Mouse (Mus musculus) heart, embryonic 16.5 days (tissue): ENCODE measurements around the gene Cacna1f. TPM values are rescaled to one million over a fixed set of nuclear protein-coding genes. Genes with fewer than 3 reads are reported as not detected.
A peak's percentile ranks its signal among the peaks of the same experiment; 100 is the strongest.

Source experiments
- ATAC-seq: fragments of 200-750 bp; cut with Nextera tagmentation; replicated peaks from 2 replicates; pipeline ENCODE4 v1.8.0; 2017; ENCODE audit warnings: moderate number of reproducible peaks; ENCODE audit not compliant: insufficient read depth, low FRiP score; ENCODE audit errors: extremely low read depth
- H3K27ac ChIP-seq: fragments of 300-500 bp; sonication (generic); 2 replicates; pipeline ENCODE4 v1.5.1; 2014; ENCODE audit warnings: mild to moderate bottlenecking, low read length, control low read depth, moderate library complexity
- H3K27me3 ChIP-seq: fragments of 300-500 bp; sonication (generic); 2 replicates; pipeline ENCODE4 v1.6.1; 2014; ENCODE audit warnings: low read length, mixed read lengths; ENCODE audit not compliant: control insufficient read depth, insufficient read depth
- H3K36me3 ChIP-seq: fragments of 300-500 bp; sonication (generic); 2 replicates; pipeline ENCODE4 v1.6.1; 2014; ENCODE audit not compliant: control insufficient read depth, insufficient read depth
- H3K4me1 ChIP-seq: fragments of 300-500 bp; sonication (generic); 2 replicates; pipeline ENCODE4 v1.6.1; 2014; ENCODE audit warnings: low read length, mixed read lengths; ENCODE audit not compliant: control insufficient read depth, insufficient read depth
- H3K4me2 ChIP-seq: fragments of 300-500 bp; sonication (generic); 2 replicates; pipeline ENCODE4 v1.6.1; 2014; ENCODE audit warnings: low read depth, mild to moderate bottlenecking, control low read depth, low read length
- H3K4me3 ChIP-seq: fragments of 300-500 bp; sonication (generic); 2 replicates; pipeline ENCODE4 v1.5.1; 2014; ENCODE audit warnings: mild to moderate bottlenecking, control low read depth, low read length
- H3K9ac ChIP-seq: fragments of 300-500 bp; sonication (generic); 2 replicates; pipeline ENCODE4 v1.6.1; 2014; ENCODE audit warnings: low read length, control low read depth
- H3K9me3 ChIP-seq: fragments of 300-500 bp; sonication (generic); replicated peaks from 2 replicates; pipeline ENCODE4 v1.6.1; 2016; ENCODE audit warnings: low read length; ENCODE audit not compliant: control insufficient read depth
- whole genome bisulfite sequencing: fragments of 180-500 bp; shearing (Covaris S2); extraction: QIAGEN DNeasy Blood & Tissue Kit; methylation state at CpG from one replicate; pipeline ENCODE4 v1.1.7; 2014; 5-methylcytosine and 5-hydroxymethylcytosine counted together
- polyA plus RNA-seq: library from polyadenylated mRNA; unstranded; fragments of >200 nt; fragmentation: Nextera tagmentation; extraction: Ambion mirVana; gene quantifications from 2 replicates; pipeline ENCODE4 v1.2.1, GENCODE M21; 2015

Cacna1f gene
- polyA plus RNA-seq, 1 experiment from 2014 or later, result not detected

DNA sequence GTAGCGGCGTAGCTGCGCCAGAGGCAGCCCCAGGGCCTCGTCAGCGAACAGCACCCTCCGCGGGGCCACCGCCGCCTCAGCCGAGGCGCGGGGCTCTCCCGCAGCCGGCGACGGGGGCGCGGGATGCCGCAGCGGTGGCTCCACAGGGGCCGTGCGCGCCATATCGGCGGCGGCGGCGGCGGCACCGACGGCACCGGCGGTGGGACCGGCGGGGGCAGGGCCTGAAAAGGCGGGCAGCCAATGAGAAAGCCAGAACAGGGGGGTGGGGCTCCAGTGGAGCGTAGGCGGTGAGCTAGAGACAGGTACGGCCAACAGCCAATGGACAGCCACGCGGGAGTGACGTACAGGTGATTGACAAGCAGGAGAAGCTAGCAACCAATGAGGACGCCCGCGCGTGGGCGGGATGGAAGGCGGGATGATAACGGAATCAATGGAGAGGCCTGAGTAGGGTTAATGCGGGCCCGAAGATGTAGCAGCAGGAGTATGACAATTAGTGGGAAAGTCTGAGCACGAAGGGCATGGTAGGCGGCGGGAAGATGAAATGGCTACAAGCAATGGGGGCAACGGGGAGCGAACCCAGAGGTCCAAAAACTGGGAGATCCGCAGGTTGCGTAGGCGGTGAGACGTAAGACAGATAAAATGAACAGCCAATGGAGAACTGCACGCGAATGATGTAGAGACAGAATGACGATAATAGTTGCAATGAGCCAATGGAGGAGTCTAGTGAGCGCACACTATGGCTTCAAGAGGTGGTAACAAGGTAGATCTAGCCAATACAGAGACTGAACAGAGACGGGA lies 32.6 kb upstream of the Cacna1f start, which contains the start of gene Ppp1r3f:
Gene Ppp1r3f, minus strand, starts transcription at position 197 of the 798 bp plus-strand sequence.
- WGBS, result 13% methylated on average over 56 of the region's 65 CpGs
- Histone ChIP-seq H3K36me3 (no peaks in the 10 kb centered on the region), H3K9ac (peak within 1 kb of the TSS; percentile 75), H3K4me3 (peak within 1 kb of the TSS; percentile 60), H3K4me1 (peaks cover 19% of the 10 kb centered on the region), H3K9me3 (no peaks in the 10 kb centered on the region), H3K27ac (peak within 1 kb of the TSS; percentile 79), H3K27me3 (no peaks in the 10 kb centered on the region), H3K4me2 (peak within 1 kb of the TSS; percentile 82)
- peak; percentile 95 for ATAC-seq

DNA sequence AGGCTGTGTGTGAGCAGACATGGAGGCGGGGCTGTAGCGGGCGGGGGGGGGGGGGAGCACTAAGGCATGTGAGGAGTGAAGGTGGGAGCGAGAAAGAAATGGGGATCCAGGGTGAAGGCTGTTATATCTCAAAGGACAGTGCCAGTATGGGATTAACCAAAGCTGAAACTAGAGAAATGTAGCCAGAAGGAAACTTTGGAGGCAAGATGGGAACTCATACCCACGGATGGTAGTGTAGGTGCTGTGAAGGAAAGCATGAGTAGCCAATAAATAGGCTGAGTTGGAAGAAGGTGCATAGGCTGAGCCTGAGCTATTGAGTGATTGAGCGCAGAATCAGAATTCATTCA lies 32.0 kb upstream of the Cacna1f start:
- Histone ChIP-seq H3K4me1 (peaks cover 19% of the 10 kb centered on the region), H3K36me3 (no peaks in the 10 kb centered on the region), H3K27ac (no peak overlapping the region), H3K4me3 (peak overlapping the region; percentile 60), H3K9me3 (no peaks in the 10 kb centered on the region), H3K27me3 (no peaks in the 10 kb centered on the region), H3K4me2 (peak overlapping the region; percentile 82), H3K9ac (no peak overlapping the region)
- no peak for ATAC-seq
- 23% methylated on average over 5 of the region's 6 CpGs for WGBS

DNA sequence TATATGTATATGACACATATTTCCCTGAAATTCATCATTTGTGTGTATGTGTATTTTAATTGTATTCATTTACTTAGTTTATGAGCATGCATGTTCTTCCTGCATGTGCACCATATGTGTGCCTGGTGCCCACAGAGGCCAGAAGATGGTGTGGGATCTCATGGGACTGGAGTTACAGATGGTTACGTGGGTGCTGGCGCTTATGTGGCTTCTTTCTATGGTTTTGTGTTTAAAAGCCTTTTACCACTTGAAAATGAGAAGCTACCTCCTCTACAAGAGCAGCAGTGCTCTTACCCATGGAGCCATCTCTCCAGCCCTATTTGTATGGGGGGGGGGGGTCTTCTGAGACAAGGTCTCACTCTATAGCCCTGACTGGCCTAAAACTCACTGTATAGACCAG lies 25.7 kb upstream of the Cacna1f start:
- no peak overlapping the region for H3K9ac ChIP-seq
- no peaks in the 10 kb centered on the region for H3K4me1 ChIP-seq
- no peak overlapping the region for H3K4me3 ChIP-seq
- H3K27me3 ChIP-seq, result no peaks in the 10 kb centered on the region
- H3K36me3 ChIP-seq, result no peaks in the 10 kb centered on the region
- no peak overlapping the region for H3K27ac ChIP-seq
- H3K4me2 ChIP-seq, result no peak overlapping the region
- no peak for ATAC-seq
- no peaks in the 10 kb centered on the region for H3K9me3 ChIP-seq
- WGBS, result 80% methylated on average over 2 of the region's 2 CpGs

DNA sequence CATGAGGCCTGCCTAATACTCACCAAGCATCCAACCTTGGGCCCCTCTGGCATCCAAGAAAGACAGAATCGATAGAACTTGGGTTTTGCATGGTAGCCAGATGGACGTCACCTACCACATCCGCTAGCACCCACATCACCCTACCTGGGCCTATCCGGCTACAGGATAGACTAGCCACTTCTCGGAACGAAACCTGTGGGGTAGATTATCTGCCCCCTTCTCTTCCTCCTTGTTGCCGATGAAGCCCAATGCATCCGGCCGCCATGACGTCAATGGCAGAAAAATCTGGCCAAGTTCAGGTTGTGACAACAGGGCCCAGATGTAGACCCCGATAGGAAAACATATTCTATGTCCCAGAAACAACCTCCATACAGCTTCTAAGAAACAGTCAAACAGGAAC lies 23.0 kb upstream of the Cacna1f start:
- no peak overlapping the region for H3K4me2 ChIP-seq
- no peaks in the 10 kb centered on the region; the same call in 1 of the 2 replicates for H3K36me3 ChIP-seq
- H3K4me1 ChIP-seq, result no peaks in the 10 kb centered on the region
- H3K9ac ChIP-seq, result no peak overlapping the region
- H3K9me3 ChIP-seq, result no peaks in the 10 kb centered on the region
- 91% methylated on average over 11 of the region's 11 CpGs for WGBS
- no peak overlapping the region for H3K4me3 ChIP-seq
- no peak for ATAC-seq
- H3K27me3 ChIP-seq, result no peaks in the 10 kb centered on the region
- H3K27ac ChIP-seq, result no peak overlapping the region

DNA sequence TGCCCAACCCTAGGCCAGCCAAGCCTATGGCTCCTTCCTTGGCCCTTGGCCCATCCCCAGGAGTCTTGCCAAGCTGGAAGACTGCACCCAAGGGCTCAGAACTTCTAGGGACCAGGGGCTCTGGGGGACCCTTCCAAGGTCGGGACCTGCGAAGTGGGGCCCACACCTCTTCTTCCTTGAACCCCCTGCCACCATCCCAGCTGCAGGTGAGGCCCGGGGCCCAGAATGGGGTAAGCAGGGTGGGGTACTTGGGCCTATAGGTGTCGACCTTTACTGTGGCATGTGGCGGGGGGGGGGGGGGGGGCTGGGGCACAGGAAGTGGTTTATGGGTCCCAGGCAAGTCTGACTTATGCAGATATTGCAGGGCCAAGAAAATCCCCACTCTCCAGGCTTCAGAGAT lies 20.5 kb upstream of the Cacna1f start:
- Histone ChIP-seq H3K9ac (no peak overlapping the region), H3K4me3 (no peak overlapping the region), H3K27me3 (no peaks in the 10 kb centered on the region), H3K27ac (no peak overlapping the region), H3K36me3 (no peaks in the 10 kb centered on the region; the same call in 1 of the 2 replicates), H3K4me2 (no peak overlapping the region), H3K4me1 (no peaks in the 10 kb centered on the region), H3K9me3 (no peaks in the 10 kb centered on the region)
- 88% methylated on average over 3 of the region's 5 CpGs for WGBS
- no peak for ATAC-seq

DNA sequence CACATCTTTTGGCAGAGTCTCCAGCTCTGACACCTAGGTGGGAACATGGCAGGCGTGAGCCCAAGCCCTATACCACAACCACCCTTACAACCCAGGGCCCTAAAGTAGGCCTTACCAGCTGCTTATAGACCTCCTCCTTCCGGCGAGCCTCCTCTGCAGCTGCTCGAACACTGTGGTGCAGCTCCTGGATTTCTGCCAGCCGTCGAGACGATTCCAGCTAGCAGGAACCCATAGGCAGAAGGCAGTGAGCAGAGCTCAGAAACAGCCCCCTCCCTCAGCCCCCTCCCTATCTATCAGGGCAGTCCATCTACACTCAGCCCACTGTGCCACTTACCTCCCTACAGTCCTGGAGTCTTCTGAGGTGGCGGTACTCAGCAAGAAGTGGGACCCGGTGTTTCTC lies 11.5 kb upstream of the Cacna1f start:
- Histone ChIP-seq H3K36me3 (peaks cover 5% of the 10 kb centered on the region; the same call in 1 of the 2 replicates), H3K27ac (no peak overlapping the region), H3K9ac (no peak overlapping the region), H3K4me2 (no peak overlapping the region), H3K27me3 (no peaks in the 10 kb centered on the region), H3K4me3 (no peak overlapping the region), H3K9me3 (no peaks in the 10 kb centered on the region), H3K4me1 (no peaks in the 10 kb centered on the region)
- WGBS, result 81% methylated on average over 9 of the region's 9 CpGs
- no peak for ATAC-seq

DNA sequence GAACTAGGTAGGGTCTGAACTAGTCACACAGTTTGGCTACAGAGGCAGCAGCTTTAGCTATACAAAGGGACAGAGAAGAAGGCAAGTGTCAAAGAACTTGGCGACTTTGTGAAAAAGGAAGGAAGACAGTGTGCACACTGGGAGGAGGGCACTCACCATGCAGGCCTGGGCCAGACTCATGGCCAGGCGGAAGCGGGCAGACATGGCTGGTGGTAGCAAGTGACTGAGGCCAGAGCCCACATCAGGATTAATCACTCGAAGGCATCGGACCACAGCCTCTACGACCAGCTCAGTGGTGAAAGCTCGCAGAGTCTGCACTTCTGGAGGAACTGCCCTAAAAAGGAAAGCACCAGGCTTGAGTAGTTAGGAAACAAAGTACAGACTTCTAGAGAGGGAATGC lies 2.9 kb upstream of the Cacna1f start:
- 80% methylated on average over 7 of the region's 7 CpGs for WGBS
- H3K4me1 ChIP-seq, result peaks cover 4% of the 10 kb centered on the region
- H3K27ac ChIP-seq, result no peak overlapping the region
- H3K4me2 ChIP-seq, result no peak overlapping the region
- no peaks in the 10 kb centered on the region; the same call in 1 of the 2 replicates for H3K27me3 ChIP-seq
- H3K36me3 ChIP-seq, result no peaks in the 10 kb centered on the region; the same call in 1 of the 2 replicates
- H3K9ac ChIP-seq, result no peak overlapping the region
- no peaks in the 10 kb centered on the region for H3K9me3 ChIP-seq
- ATAC-seq, result no peak
- no peak overlapping the region; the same call in 1 of the 2 replicates for H3K4me3 ChIP-seq

DNA sequence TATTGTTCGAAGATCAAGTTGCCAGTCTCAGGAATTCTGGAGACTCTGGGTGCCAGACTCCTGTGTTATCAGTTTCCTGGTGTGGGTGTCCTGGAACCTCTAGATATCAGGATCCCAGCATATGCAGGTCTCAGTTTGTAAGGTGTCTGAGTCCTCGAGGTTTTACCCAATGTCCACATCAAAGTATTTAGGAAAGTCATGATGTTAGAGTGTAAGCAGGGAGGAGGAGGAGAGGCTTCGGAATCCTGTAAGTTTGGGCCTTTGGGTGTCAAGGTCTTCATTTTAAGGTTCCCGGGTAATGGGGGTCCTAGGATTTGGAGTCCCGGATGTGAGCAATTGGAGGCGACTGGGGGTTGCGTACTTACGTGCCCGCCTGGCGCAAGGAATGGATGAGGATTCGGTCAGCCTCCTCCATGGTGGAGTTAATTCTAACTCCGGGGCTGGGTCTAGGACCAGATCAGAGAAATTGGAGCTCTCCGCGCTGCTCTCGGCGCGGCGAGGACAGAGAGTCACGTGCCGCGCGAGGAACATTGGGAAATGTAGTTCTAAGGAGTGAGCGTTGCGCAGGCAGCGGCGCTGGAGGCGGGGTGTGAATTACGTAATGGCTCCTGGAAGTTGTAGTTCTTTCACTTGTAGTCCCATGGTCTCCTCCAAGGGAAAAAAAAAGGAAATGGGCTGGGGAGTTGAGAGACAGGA lies 1.9 kb upstream of the Cacna1f start, which contains the start of gene Ccdc22:
Gene Ccdc22, minus strand, starts transcription at position 639 of the 696 bp plus-strand sequence.
- WGBS, result 16% methylated on average over 28 of the region's 28 CpGs
- Histone ChIP-seq H3K4me2 (peak within 1 kb of the TSS; percentile 71), H3K4me1 (peaks cover 4% of the 10 kb centered on the region), H3K9ac (peak within 1 kb of the TSS; percentile 72), H3K27ac (0 out of 2 replicates have a peak within 1 kb of the TSS, but pooled peaks have one; percentile 54), H3K36me3 (no peaks in the 10 kb centered on the region; the same call in 1 of the 2 replicates), H3K9me3 (no peaks in the 10 kb centered on the region; the same call in 1 of the 2 replicates), H3K4me3 (peak within 1 kb of the TSS; percentile 62), H3K27me3 (no peaks in the 10 kb centered on the region; the same call in 1 of the 2 replicates)
- ATAC-seq, result peak; percentile 89

DNA sequence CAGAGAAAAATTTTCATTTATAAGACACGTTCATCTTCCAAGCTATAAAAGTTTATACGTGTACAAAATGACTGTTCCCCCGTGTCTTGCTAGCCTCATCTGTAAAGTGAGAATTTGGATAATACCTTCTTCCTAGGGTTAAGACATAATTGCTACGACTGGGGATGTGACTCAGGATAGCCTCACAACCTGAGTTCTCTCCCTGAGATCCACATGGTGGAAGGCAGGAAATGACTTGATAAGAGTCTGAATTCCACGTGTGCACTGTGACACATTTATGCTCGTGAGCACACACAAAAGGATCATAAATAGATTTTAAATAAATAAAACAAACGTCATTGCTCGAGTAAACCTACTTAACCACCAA lies 1.3 kb upstream of the Cacna1f start:
- Histone ChIP-seq H3K4me2 (peak overlapping the region; percentile 18; the same call in 1 of the 2 replicates), H3K27ac (no peak overlapping the region), H3K4me3 (peak overlapping the region; percentile 62; the same call in 1 of the 2 replicates), H3K36me3 (no peaks in the 10 kb centered on the region; the same call in 1 of the 2 replicates), H3K27me3 (no peaks in the 10 kb centered on the region; the same call in 1 of the 2 replicates), H3K9ac (no peak overlapping the region), H3K9me3 (no peaks in the 10 kb centered on the region; the same call in 1 of the 2 replicates), H3K4me1 (peaks cover 4% of the 10 kb centered on the region)
- WGBS, result 28% methylated on average over 8 of the region's 8 CpGs
- ATAC-seq, result no peak
